Mouse (Mus musculus) brain, embryonic 18.5 days (tissue): ENCODE measurements around the gene Sestd1.

Source experiments
- DNase-seq: peaks from one replicate; pipeline ENCODE4 v3.0.0-alpha.2; 2012; ENCODE audit warnings: low read depth, low spot score

Gene Sestd1

DNA sequence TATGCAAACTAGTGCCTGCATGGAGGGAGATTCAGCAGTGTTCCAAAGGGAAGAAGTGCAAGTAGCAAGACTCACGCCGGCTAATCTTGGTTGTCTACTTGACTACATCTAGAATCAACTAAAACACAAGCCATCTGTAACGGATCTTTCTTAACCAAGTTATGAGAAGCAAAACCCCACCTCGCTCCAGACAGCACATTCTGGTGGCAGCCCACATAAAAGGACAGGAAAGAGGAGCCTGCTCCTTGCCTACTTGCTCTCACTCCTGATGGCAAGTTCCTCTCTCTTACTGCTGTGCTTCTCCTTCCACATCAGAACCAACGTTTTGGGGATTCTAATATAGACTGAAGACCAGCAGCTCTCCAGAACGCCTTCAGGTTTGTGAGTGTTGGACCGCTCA, 9.6 kb downstream of the Sestd1 start:
- DNase-seq = no peak

DNA sequence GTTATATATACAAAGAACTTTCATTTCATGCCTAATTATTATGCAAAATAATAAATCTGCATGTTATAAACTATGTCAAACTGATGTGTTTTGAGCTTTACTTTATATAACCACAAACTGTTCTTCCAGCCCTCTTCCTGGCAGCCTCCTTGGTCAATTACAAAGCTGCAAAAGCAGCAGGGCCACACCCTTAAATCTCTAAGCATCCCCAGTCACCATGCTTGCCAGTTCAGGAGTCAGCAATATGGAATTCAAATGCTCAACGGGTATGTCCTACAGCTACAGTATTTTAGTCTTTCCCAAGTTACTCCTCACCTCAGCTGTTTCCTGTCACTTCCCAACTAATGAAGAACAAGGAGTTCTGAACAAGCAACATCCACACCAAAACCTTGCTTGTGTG, 10.3 kb downstream of the Sestd1 start:
- no peak for DNase-seq

DNA sequence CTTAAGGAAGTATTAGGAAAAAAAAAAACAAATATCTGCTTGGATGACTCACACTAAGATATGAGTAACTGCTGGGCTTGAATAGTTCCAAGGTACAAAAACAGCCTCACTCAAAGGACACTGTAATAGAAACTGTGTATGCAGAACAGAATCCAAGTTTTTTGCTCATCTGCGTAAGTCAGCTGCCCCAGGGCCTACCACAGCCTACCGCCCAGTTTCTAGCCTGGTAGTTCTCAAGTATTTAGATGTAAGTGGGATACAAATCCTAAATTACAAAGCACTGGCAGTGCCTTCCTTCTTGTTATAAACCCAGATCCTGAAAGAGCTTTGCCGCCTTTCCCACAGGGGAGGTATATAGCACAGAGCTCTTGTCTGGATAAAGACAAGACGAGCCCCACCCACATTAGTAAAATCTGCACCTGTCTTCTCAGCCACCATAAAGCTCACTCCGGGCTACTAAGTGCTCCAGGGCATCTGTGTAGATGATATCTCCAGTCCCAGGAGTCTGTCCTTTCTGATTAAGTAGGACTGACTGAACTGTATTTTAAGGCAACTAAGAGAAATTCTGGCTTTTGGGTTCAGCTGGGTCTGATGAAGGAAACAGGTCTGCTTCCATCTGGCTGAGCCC, 11.7 kb downstream of the Sestd1 start:
- DNase-seq = no peak

DNA sequence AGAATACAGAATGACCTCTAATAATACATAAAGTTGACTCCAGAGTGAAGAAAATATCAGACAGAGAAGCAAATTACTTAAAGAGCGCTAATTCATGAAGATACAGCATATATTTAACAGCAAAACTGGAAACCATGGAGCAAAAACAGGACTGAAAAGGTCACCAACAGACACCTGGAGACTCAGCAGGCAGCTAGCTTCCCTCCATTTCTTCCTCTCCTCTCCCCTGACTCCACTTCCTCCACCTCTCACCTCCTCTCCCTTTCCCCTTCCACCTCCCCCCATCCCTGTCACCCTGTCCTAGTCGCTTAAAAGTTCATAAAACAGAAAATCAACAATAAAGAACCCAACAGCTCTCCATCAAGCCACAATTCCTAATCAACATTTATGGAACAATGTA, 13.5 kb downstream of the Sestd1 start:
- DNase-seq = no peak

DNA sequence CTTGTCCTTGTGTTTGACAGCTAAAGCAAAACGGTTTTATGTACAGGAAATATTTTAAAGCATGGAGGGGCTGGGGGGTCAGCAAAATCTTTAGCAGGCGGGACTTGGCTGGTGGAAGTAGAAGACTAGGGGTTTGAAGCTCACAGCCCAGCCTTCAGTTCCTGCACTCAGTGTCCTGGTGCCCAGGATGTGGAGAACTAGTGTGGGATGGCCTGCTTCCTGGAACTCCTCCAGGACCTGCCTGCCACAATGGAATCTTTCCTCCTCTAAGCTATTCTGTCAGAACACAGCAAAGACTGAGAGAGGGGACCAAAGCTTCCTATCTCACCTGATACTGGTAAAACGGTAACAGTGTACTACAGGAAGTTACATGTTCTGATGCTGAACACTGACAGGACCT, 14.4 kb downstream of the Sestd1 start:
- DNase-seq = no peak

DNA sequence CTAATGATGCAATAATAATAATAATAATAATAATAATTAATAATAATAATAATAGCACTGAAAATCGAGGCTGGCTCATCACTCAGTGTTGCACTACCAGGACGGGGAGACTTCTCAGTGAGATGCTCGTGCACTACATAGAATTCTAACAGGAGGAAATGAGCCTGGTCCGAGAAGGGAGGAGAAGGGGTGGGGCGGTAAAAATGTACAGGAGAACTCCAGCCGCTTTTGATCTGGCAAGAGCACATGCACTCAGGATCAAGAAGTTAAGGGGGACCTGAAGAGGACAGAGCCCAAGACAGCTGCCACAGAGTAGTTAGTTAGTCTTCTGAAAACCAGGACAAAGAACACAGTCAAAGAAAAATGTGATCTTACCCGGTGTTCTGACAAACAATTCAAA, 15.1 kb downstream of the Sestd1 start:
- no peak for DNase-seq

DNA sequence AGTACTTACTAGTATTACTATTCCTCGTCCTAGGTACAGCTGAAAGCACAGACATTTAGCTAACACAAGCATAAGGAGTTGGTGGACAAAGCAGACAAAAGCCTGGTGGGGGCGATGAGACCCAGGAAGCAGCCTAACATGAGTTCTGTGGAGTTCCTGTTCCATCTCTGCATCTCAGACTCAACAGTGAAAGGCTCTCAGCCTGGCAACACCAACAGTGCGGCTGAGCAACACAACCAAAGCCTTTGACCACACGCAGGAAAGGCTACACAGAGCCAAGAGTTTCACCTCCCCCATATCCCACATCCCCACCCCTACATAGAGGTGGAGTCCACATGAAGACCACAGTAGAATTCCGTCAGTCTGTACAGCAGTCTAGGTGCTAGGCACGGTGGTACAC, 15.8 kb downstream of the Sestd1 start:
- DNase-seq = no peak

DNA sequence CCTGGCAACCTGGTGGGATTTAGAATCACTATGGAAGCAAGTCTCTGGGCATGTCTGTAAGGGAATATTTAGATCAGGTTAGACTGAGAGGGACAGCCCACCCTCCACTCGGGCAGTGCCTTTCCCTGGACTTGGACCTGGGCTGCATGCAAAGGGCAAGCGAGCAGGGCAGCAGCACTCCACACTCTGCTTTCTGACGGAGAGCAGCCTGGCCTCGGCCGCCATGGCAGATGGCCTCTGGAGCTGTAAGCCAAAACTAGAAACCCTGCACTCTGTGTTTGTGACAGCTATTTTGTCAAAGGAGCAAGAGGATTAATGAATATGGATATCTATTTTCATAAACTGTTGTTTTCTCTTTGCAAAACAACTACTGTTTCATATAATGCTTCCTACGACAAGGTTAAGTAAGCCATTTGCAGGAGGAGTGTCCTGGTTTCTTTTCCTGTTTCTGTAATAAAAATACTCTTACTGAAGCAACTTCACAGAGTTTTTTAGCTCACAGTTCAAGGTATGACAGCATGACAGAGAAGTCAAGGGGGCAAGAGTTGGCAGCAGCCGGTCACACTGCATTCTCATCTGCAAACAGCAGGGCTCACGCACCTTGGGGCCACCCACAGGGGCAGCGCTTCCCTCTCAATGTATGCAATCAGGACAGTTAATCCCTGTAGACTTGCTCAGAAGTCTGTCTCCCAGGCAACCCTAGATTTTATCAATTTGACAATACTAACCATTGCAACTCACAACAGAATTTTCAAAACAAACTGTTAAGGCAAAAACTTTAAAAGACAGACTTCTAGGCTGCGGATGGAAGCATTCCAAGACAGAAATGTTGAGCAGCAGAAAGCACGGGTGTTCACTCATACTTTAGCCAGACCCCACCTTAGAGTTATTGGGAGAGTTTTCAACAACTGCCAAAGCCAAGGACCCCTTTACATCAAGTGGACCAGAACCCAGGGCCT, 16.6 kb downstream of the Sestd1 start:
- DNase-seq = no peak

DNA sequence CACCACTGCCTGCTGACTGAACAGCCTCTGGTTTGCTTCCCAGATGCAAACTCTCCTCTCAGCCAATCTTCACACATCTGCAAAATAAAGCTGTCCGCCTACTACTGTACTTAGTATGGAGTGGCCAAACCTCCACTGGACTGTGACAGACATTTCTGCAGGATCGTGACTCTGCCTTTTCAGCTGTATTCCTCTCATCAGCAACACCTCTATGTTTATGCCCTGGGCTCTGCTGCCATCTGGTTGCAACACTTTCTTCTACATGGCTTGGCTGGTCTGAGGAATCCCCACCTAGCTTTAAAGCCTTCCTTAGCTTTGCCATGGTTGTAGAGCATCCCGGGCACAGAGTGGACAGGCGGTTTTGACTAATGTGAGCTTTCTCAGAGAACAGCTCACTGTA, 20.3 kb downstream of the Sestd1 start:
- no peak for DNase-seq

DNA sequence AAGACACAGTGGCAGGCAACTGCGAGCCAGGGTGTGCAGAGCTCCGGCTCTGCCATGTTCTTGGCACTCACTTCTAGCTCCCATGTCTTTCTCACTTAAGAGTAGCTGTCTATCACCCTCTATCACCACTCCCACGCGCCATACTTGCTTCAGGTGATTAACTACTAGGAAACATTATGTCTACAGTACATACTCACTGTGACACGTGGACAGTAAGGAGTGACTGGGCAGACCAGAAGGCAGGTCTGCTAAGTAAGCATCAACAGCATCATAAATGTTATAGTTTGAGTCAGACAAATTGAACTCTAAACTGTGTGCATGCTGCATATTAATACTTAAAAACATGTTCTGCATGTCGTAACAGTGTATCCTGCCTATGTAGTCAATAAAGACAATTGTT, 27.2 kb downstream of the Sestd1 start:
- no peak for DNase-seq

DNA sequence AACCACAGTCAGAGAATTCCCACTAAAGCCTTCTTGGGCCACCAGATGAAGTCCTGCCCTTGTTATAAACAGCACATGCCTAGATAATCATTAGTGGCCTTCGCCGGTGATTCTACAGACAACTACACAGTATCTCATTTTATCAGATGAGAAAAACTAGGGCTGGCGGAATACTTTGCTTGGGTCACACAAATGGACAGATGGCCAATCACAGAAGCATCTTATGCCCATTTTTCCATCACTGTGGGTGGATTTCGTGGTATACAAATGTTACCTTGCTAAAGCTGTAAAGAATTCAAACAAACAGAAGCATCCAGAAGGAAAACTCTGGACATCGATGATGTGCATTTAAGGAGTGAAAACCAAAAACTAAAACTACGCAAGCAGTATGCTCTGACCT, 28.7 kb downstream of the Sestd1 start:
- DNase-seq = no peak

DNA sequence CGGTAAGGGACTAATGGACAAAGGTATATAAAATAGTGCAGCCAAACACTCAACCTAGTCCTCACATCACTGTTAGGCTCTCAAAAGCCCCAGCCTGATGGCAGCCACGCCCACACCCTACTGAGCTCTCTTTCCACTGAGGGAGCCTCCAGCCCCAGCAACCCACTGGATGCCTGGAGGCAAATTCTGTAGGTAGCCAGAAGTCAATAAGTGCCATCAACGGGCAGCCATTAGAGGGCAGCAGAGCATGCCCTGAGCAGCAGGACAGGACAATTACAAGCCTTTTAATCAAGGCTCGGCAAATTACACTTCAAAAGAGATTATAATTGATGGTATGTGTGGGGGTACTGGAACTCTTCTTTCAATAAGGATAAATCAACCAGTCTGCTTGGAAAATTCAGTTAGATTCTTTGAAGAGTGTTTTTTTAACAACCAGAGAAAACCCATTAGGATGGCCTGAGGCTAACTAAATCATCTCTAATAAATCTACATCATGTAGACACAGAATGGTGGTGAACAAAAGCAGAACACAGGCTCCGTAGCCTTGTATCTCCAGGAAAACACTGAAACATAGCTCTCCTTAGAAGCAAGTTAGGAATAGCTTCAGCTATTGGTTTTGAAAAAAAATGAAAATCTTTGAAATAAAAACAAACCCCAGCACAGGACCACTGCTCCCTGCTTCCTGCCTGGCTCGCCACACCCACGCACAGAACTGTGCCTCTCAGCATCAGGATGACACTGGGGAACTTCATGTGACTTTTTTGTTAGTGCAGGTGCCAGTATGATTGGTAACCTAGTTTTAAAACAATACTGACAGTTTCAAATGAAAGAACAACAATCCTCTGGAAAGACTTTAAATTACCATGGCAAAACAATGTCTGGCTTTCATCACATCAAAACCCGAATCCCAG, 30.4 kb downstream of the Sestd1 start:
- no peak for DNase-seq

DNA sequence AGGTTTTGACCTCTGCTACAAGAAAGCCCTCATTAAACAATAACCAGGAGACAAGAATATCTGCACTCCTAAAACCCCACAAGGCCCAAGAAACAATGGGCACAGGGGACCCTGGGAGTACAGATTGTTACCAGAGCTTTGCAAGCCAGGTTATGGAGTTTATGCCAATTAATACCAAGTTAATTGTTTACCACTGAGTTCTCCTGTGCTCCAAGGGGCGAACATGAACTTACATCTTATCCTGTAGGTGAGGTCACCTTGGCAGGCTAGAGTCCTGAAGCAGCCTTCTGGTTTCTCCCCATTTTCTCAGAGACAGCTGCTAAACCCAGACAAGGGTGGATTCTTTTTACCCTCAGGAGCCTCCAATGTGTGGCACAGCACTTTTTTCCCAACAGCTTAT, 32.0 kb downstream of the Sestd1 start:
- DNase-seq = no peak

DNA sequence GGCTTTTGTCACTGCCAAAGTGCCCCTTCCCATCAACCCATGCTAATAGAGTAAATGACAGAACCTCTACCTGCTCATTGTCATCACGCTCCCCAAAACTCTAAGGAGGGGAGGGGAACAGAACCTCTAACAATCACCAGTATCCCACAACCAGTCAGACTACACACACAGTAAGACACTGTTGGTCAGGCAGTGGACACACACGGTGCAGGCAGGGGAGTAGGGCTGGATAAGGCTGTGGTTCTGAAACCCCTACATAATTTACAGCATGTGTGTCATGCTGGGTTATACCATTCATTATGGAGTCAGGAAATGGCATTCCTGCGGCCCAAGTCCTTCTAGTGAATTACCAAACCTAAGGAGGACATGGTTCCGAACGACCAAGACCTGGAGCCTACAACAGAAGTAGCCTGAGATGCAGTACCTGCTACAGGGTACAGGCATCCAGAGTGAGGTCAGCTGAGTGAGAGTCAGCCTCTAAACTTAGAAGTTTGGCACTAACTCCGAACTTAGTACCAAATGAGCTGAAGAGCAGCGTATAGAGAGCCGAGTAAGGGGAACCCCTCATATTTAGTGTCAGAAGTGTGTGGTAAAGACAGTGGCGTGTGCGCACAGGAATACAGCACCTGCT, 33.1 kb downstream of the Sestd1 start:
- DNase-seq = no peak

DNA sequence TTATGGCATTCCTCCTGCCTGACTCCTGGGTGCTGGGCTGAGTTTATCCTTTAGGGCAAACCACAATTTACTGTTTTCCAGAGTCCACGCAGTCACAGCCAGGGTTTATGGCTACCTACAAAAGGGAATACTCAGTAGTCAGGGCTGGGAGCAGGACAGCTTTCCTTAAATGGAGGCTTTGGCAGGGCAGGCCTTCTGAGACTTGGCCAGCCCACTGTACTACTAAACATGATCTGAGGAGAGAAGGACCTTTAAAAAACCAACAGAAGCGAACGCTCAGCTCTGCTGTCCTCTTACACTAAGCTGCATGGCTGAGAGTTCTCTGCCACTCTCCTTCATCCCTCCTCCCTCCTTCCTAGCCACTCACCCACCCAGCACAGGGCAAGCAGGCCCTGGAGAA, 34.6 kb downstream of the Sestd1 start:
- DNase-seq = no peak

DNA sequence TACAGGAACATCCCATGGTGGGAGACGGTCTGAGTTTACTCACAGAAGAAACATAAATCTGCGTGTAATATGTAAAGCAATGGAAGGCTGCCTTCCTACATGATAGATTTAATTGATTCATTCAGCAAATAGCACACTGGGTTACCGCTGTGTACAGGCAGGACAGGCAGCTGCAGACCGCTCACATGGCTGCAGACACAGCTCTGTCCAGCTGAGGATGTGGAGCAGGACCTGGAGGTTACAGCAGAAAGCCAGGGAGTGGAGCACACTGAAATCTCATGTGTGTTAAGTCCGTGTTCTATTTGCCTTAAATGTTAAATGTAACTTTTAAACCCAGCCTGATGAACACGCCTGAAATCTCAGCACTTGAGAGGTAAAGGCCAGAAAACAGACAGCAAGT, 38.1 kb downstream of the Sestd1 start:
- DNase-seq = no peak

DNA sequence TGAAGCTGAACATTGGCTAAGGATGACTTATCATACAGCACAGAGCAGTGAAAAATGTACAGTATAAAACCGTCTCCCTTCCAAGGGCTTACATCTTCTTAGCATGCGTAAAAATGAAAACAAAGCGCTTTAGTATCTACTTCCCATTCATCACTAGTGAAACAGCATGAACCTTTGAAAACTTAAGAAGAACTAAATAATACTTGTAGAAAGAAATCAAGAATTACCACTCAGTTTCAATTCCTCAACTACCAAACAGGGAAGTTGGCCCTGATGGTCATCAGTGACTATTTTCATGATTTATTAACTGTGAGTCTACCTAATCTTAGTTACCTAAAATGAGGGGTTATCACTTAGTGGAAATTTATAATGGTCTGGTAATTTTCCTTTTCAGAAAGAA, 41.8 kb downstream of the Sestd1 start:
- DNase-seq = no peak

DNA sequence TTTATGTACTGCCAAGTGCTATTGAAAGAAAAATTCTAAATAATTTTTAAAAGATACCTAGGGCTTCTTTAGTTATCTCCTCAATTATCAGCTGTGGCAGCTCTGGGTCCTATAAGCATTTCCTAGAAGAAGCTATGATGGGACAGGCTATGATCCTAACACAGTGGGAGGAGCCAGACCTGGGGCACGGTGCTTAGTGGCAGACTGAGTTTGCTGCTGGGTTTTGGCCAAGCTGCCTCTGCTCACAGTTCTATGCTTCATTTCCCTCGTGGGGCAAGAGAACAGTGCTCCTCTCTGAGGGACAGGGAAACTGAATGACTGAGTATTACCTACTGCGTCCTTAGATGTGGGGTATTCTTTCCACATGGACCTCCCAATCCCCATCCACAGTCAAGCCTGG, 42.3 kb downstream of the Sestd1 start:
- no peak for DNase-seq

DNA sequence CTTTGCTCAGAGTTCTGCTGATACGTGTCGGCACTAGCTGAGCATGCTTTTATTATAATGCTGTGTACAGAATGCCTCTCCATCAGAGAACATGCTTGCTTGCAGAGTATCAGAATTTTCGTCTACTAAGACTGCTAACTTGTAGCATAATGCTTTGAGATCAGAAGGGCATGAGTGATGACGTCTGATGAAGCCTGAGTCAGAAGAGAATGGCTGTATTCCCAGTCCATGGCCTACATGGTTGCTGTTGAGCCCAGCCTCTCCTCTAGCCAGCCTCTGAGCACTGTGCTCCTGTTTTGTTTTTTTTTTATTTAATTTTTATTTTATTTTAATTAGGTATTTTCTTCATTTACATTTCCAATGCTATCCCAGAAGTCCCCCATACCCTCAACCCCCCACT, 43.5 kb downstream of the Sestd1 start:
- no peak for DNase-seq

DNA sequence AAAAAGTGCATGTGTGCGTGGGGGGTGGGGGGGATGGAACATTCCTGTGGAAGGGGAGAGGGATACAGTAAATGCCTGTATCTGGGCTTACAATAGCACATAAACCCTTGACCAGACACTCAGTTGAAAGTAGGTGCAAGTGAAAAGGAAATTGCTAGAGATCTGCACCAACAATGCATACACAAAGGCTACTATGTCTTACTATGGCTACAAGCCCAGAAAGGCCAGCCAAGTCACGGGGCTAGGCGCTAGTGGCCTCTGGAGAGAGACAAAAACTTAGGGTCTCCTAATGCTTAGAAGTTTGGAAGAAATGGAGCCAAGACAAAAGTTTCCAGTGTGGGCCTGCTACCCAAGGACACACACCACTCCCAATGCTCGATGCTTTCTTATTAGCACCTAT, 44.5 kb downstream of the Sestd1 start:
- no peak for DNase-seq

DNA sequence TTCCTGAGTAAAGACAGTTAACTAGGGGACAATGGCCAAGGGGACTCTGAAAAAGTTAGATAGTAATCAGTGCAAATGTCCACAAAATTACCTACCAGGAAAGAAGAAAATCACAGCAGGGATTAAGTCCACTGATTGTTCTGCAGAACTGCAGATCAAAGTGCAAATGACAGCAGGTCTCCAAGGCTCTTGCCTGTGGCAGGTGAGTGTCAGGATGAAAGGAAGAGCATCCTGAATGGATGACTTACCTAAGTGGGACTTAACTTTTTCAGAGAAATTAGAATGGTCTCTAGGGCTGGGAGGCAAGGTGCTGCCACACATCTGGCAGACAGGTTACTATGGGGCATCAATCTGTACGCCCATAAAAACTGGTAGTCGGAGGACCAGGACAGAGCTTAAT, 47.8 kb downstream of the Sestd1 start:
- DNase-seq = no peak

DNA sequence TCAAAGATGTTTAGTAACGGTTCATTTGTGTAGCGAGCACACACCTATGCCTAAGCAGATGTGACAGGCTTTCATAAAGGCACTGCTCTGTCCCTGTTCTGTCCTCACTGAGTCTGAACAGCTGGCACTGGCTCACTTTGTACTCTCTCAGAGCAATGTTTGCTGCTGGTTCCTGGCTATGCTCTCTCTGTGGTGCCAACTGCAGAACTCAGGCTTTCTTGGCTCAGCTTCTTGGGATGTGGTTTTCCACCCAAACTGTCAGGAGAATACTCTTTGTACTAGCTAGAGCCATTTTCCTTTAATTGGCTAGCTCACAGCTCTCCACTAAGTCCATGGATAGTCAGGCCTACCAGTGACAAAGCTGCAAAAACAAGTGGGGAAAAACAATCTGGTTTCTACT, 59.4 kb downstream of the Sestd1 start:
- no peak for DNase-seq
